Mouse (Mus musculus) kidney, postnatal 0 days (tissue): ENCODE measurements at regions not wholly inside any gene's neighbourhood (a gene's known extent, or its start where the extent isn't known, plus 50 kb on each side); places are given as distances from the start of the nearest gene placed in this dataset.
A peak's percentile ranks its signal among the peaks of the same experiment; 100 is the strongest.

ENCODE experiments used
- ATAC-seq: fragments of 200-750 bp; cut with Nextera tagmentation; replicated peaks from 2 replicates; pipeline ENCODE4 v1.8.0; 2017; ENCODE audit warnings: low read depth, moderate number of reproducible peaks, moderate TSS enrichment, moderate library complexity; ENCODE audit not compliant: low FRiP score
- DNase-seq: peaks from one replicate; pipeline ENCODE4 v3.0.0-alpha.2; 2016; ENCODE audit warnings: low spot score
- H3K27ac ChIP-seq: fragments of 300-500 bp; sonication (generic); 2 replicates; pipeline ENCODE4 v1.5.1; 2014; ENCODE audit warnings: mild to moderate bottlenecking
- H3K27me3 ChIP-seq: fragments of 300-500 bp; sonication (generic); 2 replicates; pipeline ENCODE4 v1.6.1; 2014; ENCODE audit warnings: low read length, mixed read lengths; ENCODE audit not compliant: insufficient read depth
- H3K36me3 ChIP-seq: fragments of 300-500 bp; sonication (generic); 2 replicates; pipeline ENCODE4 v1.6.1; 2014; ENCODE audit warnings: low read length, mixed read lengths; ENCODE audit not compliant: insufficient read depth
- H3K4me1 ChIP-seq: fragments of 300-500 bp; sonication (generic); replicated peaks from 2 replicates; pipeline ENCODE4 v1.6.1; 2014; ENCODE audit warnings: antibody characterized with exemption, low read length, mixed read lengths; ENCODE audit not compliant: insufficient read depth
- H3K4me2 ChIP-seq: fragments of 300-500 bp; sonication (generic); 2 replicates; pipeline ENCODE4 v1.6.1; 2014; ENCODE audit warnings: mild to moderate bottlenecking, low read length, moderate library complexity, mixed read lengths
- H3K4me3 ChIP-seq: fragments of 300-500 bp; sonication (generic); replicated peaks from 2 replicates; pipeline ENCODE4 v1.5.1; 2014; ENCODE audit warnings: low read depth, low read length
- H3K9ac ChIP-seq: fragments of 300-500 bp; sonication (generic); 2 replicates; pipeline ENCODE4 v1.6.1; 2014; ENCODE audit warnings: low read depth, low read length
- H3K9me3 ChIP-seq: fragments of 300-500 bp; sonication (generic); replicated peaks from 2 replicates; pipeline ENCODE4 v1.6.1; 2016; ENCODE audit warnings: low read length, inconsistent platforms, mixed read lengths
- CTCF ChIP-seq: IDR thresholded peaks from 2 replicates; pipeline ENCODE4 v1.5.1; 2016; ENCODE audit warnings: antibody characterized with exemption, low read depth, mild to moderate bottlenecking, moderate library complexity
- WGBS: fragments of 180-500 bp; shearing (Covaris S2); extraction: QIAGEN DNeasy Blood & Tissue Kit; methylation state at CpG from one replicate; pipeline ENCODE4 v1.1.7; 2014; 5-methylcytosine and 5-hydroxymethylcytosine counted together

- no peak for ATAC-seq
- no peaks in the 10 kb centered on the region for H3K9me3 ChIP-seq
Observed at GRCm38 (mm10) chr14:111553891-111554290, 121.0 kb upstream of the Slitrk5 start.

GRCm38 (mm10) chr14:111569331-111569839, 105.5 kb upstream of the Slitrk5 start:
- TF ChIP-seq CTCF = no peak
- H3K4me3 ChIP-seq = no peak overlapping the region
- H3K9ac ChIP-seq = no peak overlapping the region
- H3K4me1 ChIP-seq = no peaks in the 10 kb centered on the region
- no peak overlapping the region for H3K4me2 ChIP-seq
- ATAC-seq = no peak
- DNase-seq = no peak
- H3K9me3 ChIP-seq = no peaks in the 10 kb centered on the region
- no peak overlapping the region for H3K27ac ChIP-seq
- no peaks in the 10 kb centered on the region for H3K27me3 ChIP-seq
- H3K36me3 ChIP-seq = no peaks in the 10 kb centered on the region

More at GRCm38 (mm10) chr14:111553891-111554290, 121.0 kb upstream of the Slitrk5 start:
- H3K4me2 ChIP-seq = no peak overlapping the region
- no peak for DNase-seq
- no peak overlapping the region for H3K27ac ChIP-seq
- WGBS = 89% methylated on average over 4 of the region's 4 CpGs
- H3K9ac ChIP-seq = no peak overlapping the region
- TF ChIP-seq CTCF = no peak
- no peaks in the 10 kb centered on the region for H3K4me1 ChIP-seq
- H3K27me3 ChIP-seq = no peaks in the 10 kb centered on the region
- no peak overlapping the region for H3K4me3 ChIP-seq
- no peaks in the 10 kb centered on the region for H3K36me3 ChIP-seq

GRCm38 (mm10) chr14:111577470-111577869, 97.4 kb upstream of the Slitrk5 start:
- no peak for TF ChIP-seq CTCF
- no peaks in the 10 kb centered on the region for H3K4me1 ChIP-seq
- H3K27me3 ChIP-seq = no peaks in the 10 kb centered on the region
- H3K9ac ChIP-seq = no peak overlapping the region
- no peaks in the 10 kb centered on the region for H3K36me3 ChIP-seq
- H3K9me3 ChIP-seq = no peaks in the 10 kb centered on the region
- DNase-seq = no peak
- H3K4me3 ChIP-seq = no peak overlapping the region
- no peak overlapping the region for H3K27ac ChIP-seq
- no peak for ATAC-seq
- H3K4me2 ChIP-seq = no peak overlapping the region

GRCm38 (mm10) chr14:111583076-111583475, 91.8 kb upstream of the Slitrk5 start:
- peak; percentile 32; the same call in 1 of the 2 replicates for TF ChIP-seq CTCF
- no peak for ATAC-seq
- no peaks in the 10 kb centered on the region for H3K36me3 ChIP-seq
- 80% methylated on average over 6 of the region's 6 CpGs for WGBS
- DNase-seq = no peak
- no peak overlapping the region for H3K27ac ChIP-seq
- no peak overlapping the region for H3K4me2 ChIP-seq
- no peaks in the 10 kb centered on the region for H3K27me3 ChIP-seq
- no peaks in the 10 kb centered on the region for H3K9me3 ChIP-seq
- H3K4me1 ChIP-seq = no peaks in the 10 kb centered on the region
- no peak overlapping the region for H3K9ac ChIP-seq
- H3K4me3 ChIP-seq = no peak overlapping the region

DNA sequence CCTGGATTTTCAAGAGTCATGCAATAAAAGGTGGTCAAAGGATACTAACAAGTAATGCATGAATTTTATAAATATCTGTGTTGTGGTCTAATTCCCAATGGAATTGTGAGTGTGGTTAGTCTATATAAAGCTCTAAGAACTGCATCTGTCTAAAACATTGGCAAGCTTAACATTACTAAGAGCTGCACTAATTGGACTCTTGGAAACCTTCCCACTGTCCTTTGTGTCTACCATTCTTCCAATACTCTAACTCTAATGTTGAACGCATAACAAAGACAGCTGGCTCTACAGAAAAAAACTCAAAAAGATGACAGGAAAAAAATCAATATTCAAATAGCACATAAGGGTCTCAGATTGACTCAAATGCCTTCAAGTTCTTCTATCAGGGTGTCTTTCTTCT, 58.1 kb upstream of the Slitrk5 start:
- no peak overlapping the region for H3K4me2 ChIP-seq
- no peak for ATAC-seq
- H3K4me3 ChIP-seq = no peak overlapping the region
- H3K9me3 ChIP-seq = no peaks in the 10 kb centered on the region
- no peak overlapping the region for H3K9ac ChIP-seq
- H3K4me1 ChIP-seq = no peaks in the 10 kb centered on the region
- no peak for DNase-seq
- H3K27me3 ChIP-seq = no peaks in the 10 kb centered on the region
- no peak for TF ChIP-seq CTCF
- 86% methylated on average over 1 of the region's 1 CpGs for WGBS
- H3K27ac ChIP-seq = no peak overlapping the region
- no peaks in the 10 kb centered on the region for H3K36me3 ChIP-seq

GRCm38 (mm10) chr14:111620821-111621220, 54.1 kb upstream of the Slitrk5 start:
- WGBS = 74% methylated on average over 2 of the region's 2 CpGs
- ATAC-seq = no peak

More at GRCm38 (mm10) chr14:111620821-111621220, 54.1 kb upstream of the Slitrk5 start:
- no peaks in the 10 kb centered on the region for H3K9me3 ChIP-seq
- no peaks in the 10 kb centered on the region for H3K36me3 ChIP-seq
- H3K4me1 ChIP-seq = no peaks in the 10 kb centered on the region
- no peak overlapping the region for H3K4me3 ChIP-seq
- H3K9ac ChIP-seq = no peak overlapping the region
- no peak for TF ChIP-seq CTCF
- no peak for DNase-seq
- no peaks in the 10 kb centered on the region for H3K27me3 ChIP-seq
- no peak overlapping the region for H3K27ac ChIP-seq
- H3K4me2 ChIP-seq = no peak overlapping the region
